Mouse (Mus musculus): ENCODE results near the gene Olfr419. TPM values are rescaled to one million over a fixed set of nuclear protein-coding genes. Genes with fewer than 3 reads are reported as not detected.

Gene Olfr419
- polyA plus RNA-seq (2012; rRNA removed) = not detected in 2 replicates

GRCm38 (mm10) chr1:174251961-174252360 is at the start of gene Olfr419:
Olfr419 (minus strand) TSS chr1:174252061.

Other genes with a start within 250 kb of the Olfr419 start
- 0.52 TPM in 2 replicates for gene Ifi205, start 220.3 kb downstream of the Olfr419 start, polyA plus RNA-seq (2012; rRNA removed)
- gene Olfr433, start 211.4 kb downstream of the Olfr419 start, polyA plus RNA-seq (2012; rRNA removed) = 0.06 and 0.07 TPM in 2 replicates
- gene Olfr432, start 202.9 kb downstream of the Olfr419 start, polyA plus RNA-seq (2012; rRNA removed) = 0.01 TPM in 1 of 2 replicates, not detected in the other
- not detected in 2 replicates for gene Olfr430, start 185.5 kb downstream of the Olfr419 start, polyA plus RNA-seq (2012; rRNA removed)
- gene Olfr429, start 167.7 kb downstream of the Olfr419 start, polyA plus RNA-seq (2012; rRNA removed) = not detected in 2 replicates
- not detected in 2 replicates for gene Olfr427, start 155.2 kb downstream of the Olfr419 start, polyA plus RNA-seq (2012; rRNA removed)
- gene Olfr231, start 130.9 kb downstream of the Olfr419 start, polyA plus RNA-seq (2012; rRNA removed) = 0.02 TPM in 1 of 2 replicates, not detected in the other
- gene Olfr424, start 120.5 kb downstream of the Olfr419 start, polyA plus RNA-seq (2012; rRNA removed) = not detected in 2 replicates
- not detected in 2 replicates for gene Olfr420, start 96.4 kb downstream of the Olfr419 start, polyA plus RNA-seq (2012; rRNA removed)
- 37.1 and 44.4 TPM in 2 replicates for gene Spta1, start 79.3 kb downstream of the Olfr419 start, polyA plus RNA-seq (2012; rRNA removed)
- not detected in 2 replicates for gene Mptx1, start 78.5 kb upstream of the Olfr419 start, polyA plus RNA-seq (2012; rRNA removed)
- 0.01 TPM in 1 of 2 replicates, not detected in the other for gene Olfr417, start 113.1 kb upstream of the Olfr419 start, polyA plus RNA-seq (2012; rRNA removed)
- not detected in 2 replicates for gene Olfr248, start 139.0 kb upstream of the Olfr419 start, polyA plus RNA-seq (2012; rRNA removed)
- 0.03 and 0.05 TPM in 2 replicates for gene Olfr414, start 172.0 kb upstream of the Olfr419 start, polyA plus RNA-seq (2012; rRNA removed)
- gene Olfr220, start 190.0 kb upstream of the Olfr419 start, polyA plus RNA-seq (2012; rRNA removed) = not detected in 2 replicates
- 0.01 and 0.03 TPM in 2 replicates for gene Fmn2, start 249.8 kb upstream of the Olfr419 start, polyA plus RNA-seq (2012; rRNA removed)